Mouse (Mus musculus) MEL (cell line): ENCODE measurements around the gene Bin2. TPM values are rescaled to one million over a fixed set of nuclear protein-coding genes. Genes with fewer than 3 reads are reported as not detected.

ENCODE experiments used
- DNase-seq: peaks from one replicate; pipeline ENCODE4 v3.0.0; 2011; ENCODE audit warnings: low read depth, low spot score
- H3K27ac ChIP-seq: 2 replicates; pipeline ENCODE4 v1.5.1; 2012; ENCODE audit warnings: low read depth, mild to moderate bottlenecking, control low read depth, low read length, moderate library complexity; ENCODE audit not compliant: control insufficient read depth
- H3K27me3 ChIP-seq, 2 experiments: fragments of 150-350 bp in 1 of 2; sonication (generic) in 1 of 2; 2 replicates each; pipeline ENCODE4 v1.6.1; 2012; ENCODE audit warnings: low read length in 2 of 2, mild to moderate bottlenecking in 2 of 2, improper control_type of control experiment in 1 of 2, moderate library complexity in 1 of 2; ENCODE audit not compliant: insufficient read depth in 2 of 2, control insufficient read depth in 1 of 2
- H3K36me3 ChIP-seq, 2 experiments: 2 replicates each; pipeline ENCODE4 v1.6.1; 2012 to 2014; ENCODE audit warnings: low read length in 2 of 2, improper control_type of control experiment in 1 of 2, inconsistent platforms in 1 of 2, mild to moderate bottlenecking in 1 of 2; ENCODE audit not compliant: insufficient read depth in 2 of 2, control insufficient read depth in 1 of 2
- H3K4me1 ChIP-seq, 2 experiments: fragments of 150-350 bp in 1 of 2; sonication (generic) in 1 of 2; 2 replicates each; pipeline ENCODE4 v1.6.1; 2012; ENCODE audit warnings: low read length in 2 of 2, improper control_type of control experiment in 1 of 2, mild to moderate bottlenecking in 1 of 2; ENCODE audit not compliant: insufficient read depth in 2 of 2, control insufficient read depth in 1 of 2
- H3K4me3 ChIP-seq, 2 experiments: fragments of 150-350 bp in 1 of 2; sonication (generic) in 1 of 2; 2 replicates each; pipeline ENCODE4 v1.5.1; 2012; ENCODE audit warnings: low read depth in 2 of 2, low read length in 2 of 2, mild to moderate bottlenecking in 2 of 2, moderate library complexity in 2 of 2, control low read depth in 1 of 2, improper control_type of control experiment in 1 of 2; ENCODE audit not compliant: control insufficient read depth in 1 of 2, insufficient read depth in 1 of 2
- H3K79me2 ChIP-seq: 2 replicates; pipeline ENCODE4 v1.6.1; 2012; ENCODE audit warnings: mild to moderate bottlenecking, low read length, moderate library complexity; ENCODE audit not compliant: control insufficient read depth, poor library complexity, insufficient read depth
- H3K9ac ChIP-seq: 2 replicates; pipeline ENCODE4 v1.6.1; 2012; ENCODE audit warnings: low read depth, mild to moderate bottlenecking, control low read depth, low read length, moderate library complexity; ENCODE audit not compliant: control insufficient read depth, poor library complexity, severe bottlenecking
- H3K9me3 ChIP-seq: fragments of 150-350 bp; sonication (generic); replicated peaks from 2 replicates; pipeline ENCODE4 v1.6.1; 2012; ENCODE audit warnings: mild to moderate bottlenecking, low read length, improper control_type of control experiment, moderate library complexity; ENCODE audit not compliant: insufficient read depth
- CHD1 ChIP-seq: IDR thresholded peaks from 2 replicates; pipeline ENCODE4 v1.6.1; 2012; ENCODE audit warnings: low read depth, mild to moderate bottlenecking, inconsistent platforms, low read length, improper control_type of control experiment
- CHD2 ChIP-seq: IDR thresholded peaks from 2 replicates; pipeline ENCODE4 v1.6.1; 2011; ENCODE audit warnings: low read length, improper control_type of control experiment
- E2F4 ChIP-seq: IDR thresholded peaks from 2 replicates; pipeline ENCODE4 v1.6.1; 2011; ENCODE audit warnings: low read depth, low read length, improper control_type of control experiment, borderline replicate concordance
- ELF1 ChIP-seq: IDR thresholded peaks from 2 replicates; pipeline ENCODE4 v1.6.1; 2014; ENCODE audit warnings: low read depth, mild to moderate bottlenecking, inconsistent platforms, low read length, improper control_type of control experiment, moderate library complexity
- EP300 ChIP-seq, 2 experiments: IDR thresholded peaks; 2 replicates each; pipeline ENCODE4 v1.6.1; 2011; ENCODE audit warnings: improper control_type of control experiment in 2 of 2, low read length in 2 of 2, low read depth in 1 of 2, mild to moderate bottlenecking in 1 of 2
- GABPA ChIP-seq: IDR thresholded peaks from 2 replicates; pipeline ENCODE4 v1.6.1; 2012; ENCODE audit warnings: low read depth, mild to moderate bottlenecking, inconsistent platforms, low read length, improper control_type of control experiment, moderate library complexity
- HCFC1 ChIP-seq: IDR thresholded peaks from 2 replicates; pipeline ENCODE4 v1.6.1; 2012; ENCODE audit warnings: low read depth, mild to moderate bottlenecking, inconsistent platforms, low read length, improper control_type of control experiment, moderate library complexity
- JUND ChIP-seq: IDR thresholded peaks from 2 replicates; pipeline ENCODE4 v1.6.1; 2011; ENCODE audit warnings: low read depth, mild to moderate bottlenecking, improper control_type of control experiment, low read length
- KAT2A ChIP-seq: conservative IDR thresholded peaks from 2 replicates; pipeline ENCODE4 v1.6.1; 2012; ENCODE audit warnings: low read depth, low read length, improper control_type of control experiment, inconsistent platforms
- MAX ChIP-seq: IDR thresholded peaks from 2 replicates; pipeline ENCODE4 v1.6.1; 2011; ENCODE audit warnings: low read length, improper control_type of control experiment
- MAZ ChIP-seq: IDR thresholded peaks from 2 replicates; pipeline ENCODE4 v1.6.1; 2012; ENCODE audit warnings: low read depth, mild to moderate bottlenecking, inconsistent platforms, low read length, improper control_type of control experiment
- MEF2A ChIP-seq: IDR thresholded peaks from 2 replicates; pipeline ENCODE4 v1.6.1; 2014; ENCODE audit warnings: low read depth, mild to moderate bottlenecking, inconsistent platforms, low read length, improper control_type of control experiment; ENCODE audit not compliant: poor library complexity, insufficient replicate concordance, severe bottlenecking; ENCODE audit errors: extremely low read depth
- MYB ChIP-seq: IDR thresholded peaks from 2 replicates; pipeline ENCODE4 v1.6.1; 2011; ENCODE audit warnings: mild to moderate bottlenecking, low read depth, low read length, improper control_type of control experiment
- MYC ChIP-seq: IDR thresholded peaks from 2 replicates; pipeline ENCODE4 v1.6.1; 2011; ENCODE audit warnings: low read depth, mild to moderate bottlenecking, low read length, improper control_type of control experiment, moderate library complexity
- NELFE ChIP-seq: IDR thresholded peaks from 2 replicates; pipeline ENCODE4 v1.6.1; 2011; ENCODE audit warnings: low read depth, low read length, improper control_type of control experiment
- NRF1 ChIP-seq: IDR thresholded peaks from 2 replicates; pipeline ENCODE4 v1.6.1; 2014; ENCODE audit warnings: low read depth, mild to moderate bottlenecking, inconsistent platforms, low read length, improper control_type of control experiment, moderate library complexity; ENCODE audit not compliant: poor library complexity, insufficient read depth, severe bottlenecking
- POLR2A ChIP-seq, 2 experiments: IDR thresholded peaks; 2 replicates each; pipeline ENCODE4 v1.6.1; 2011 to 2012; ENCODE audit warnings: low read length in 2 of 2, mild to moderate bottlenecking in 2 of 2, control low read depth in 1 of 2, improper control_type of control experiment in 1 of 2, low read depth in 1 of 2, moderate library complexity in 1 of 2; ENCODE audit not compliant: control insufficient read depth in 1 of 2, insufficient read depth in 1 of 2, poor library complexity in 1 of 2
- POLR2AphosphoS5 ChIP-seq: IDR thresholded peaks from 2 replicates; pipeline ENCODE4 v1.6.1; 2012; ENCODE audit warnings: low read depth, borderline replicate concordance, mild to moderate bottlenecking, inconsistent platforms, low read length, moderate library complexity, mixed read lengths
- RAD21 ChIP-seq: IDR thresholded peaks from 2 replicates; pipeline ENCODE4 v1.6.1; 2011; ENCODE audit warnings: mild to moderate bottlenecking, low read depth, low read length, improper control_type of control experiment
- SMC3 ChIP-seq: IDR thresholded peaks from 2 replicates; pipeline ENCODE4 v1.6.1; 2011; ENCODE audit warnings: low read depth, low read length, improper control_type of control experiment
- TAL1 ChIP-seq: IDR thresholded peaks from 2 replicates; pipeline ENCODE4 v1.6.1; 2012; ENCODE audit warnings: mild to moderate bottlenecking, inconsistent platforms, low read length, moderate library complexity, mixed read lengths
- TBP ChIP-seq: IDR thresholded peaks from 2 replicates; pipeline ENCODE4 v1.8.0; 2011; ENCODE audit warnings: low read depth, low read length, improper control_type of control experiment
- TCF12 ChIP-seq: IDR thresholded peaks from 2 replicates; pipeline ENCODE4 v1.6.1; 2014; ENCODE audit warnings: low read depth, mild to moderate bottlenecking, inconsistent platforms, low read length, improper control_type of control experiment, moderate library complexity
- USF2 ChIP-seq, 2 experiments: IDR thresholded peaks; 2 replicates each; pipeline ENCODE4 v1.6.1; 2011 to 2012; ENCODE audit warnings: improper control_type of control experiment in 2 of 2, low read length in 2 of 2, borderline replicate concordance in 1 of 2, inconsistent platforms in 1 of 2, low read depth in 1 of 2, mild to moderate bottlenecking in 1 of 2; ENCODE audit not compliant: insufficient read depth in 1 of 2
- ZC3H11A ChIP-seq: IDR thresholded peaks from 2 replicates; pipeline ENCODE4 v1.6.1; 2012; ENCODE audit warnings: low read depth, mild to moderate bottlenecking, inconsistent platforms, low read length, improper control_type of control experiment
- ZKSCAN1 ChIP-seq: IDR thresholded peaks from 2 replicates; pipeline ENCODE4 v1.6.1; 2012; ENCODE audit warnings: low read depth, mild to moderate bottlenecking, inconsistent platforms, low read length, improper control_type of control experiment, moderate library complexity
- ZMIZ1 ChIP-seq: IDR thresholded peaks from 2 replicates; pipeline ENCODE4 v1.6.1; 2012; ENCODE audit warnings: low read depth, mild to moderate bottlenecking, inconsistent platforms, low read length, improper control_type of control experiment, moderate library complexity
- ZNF384 ChIP-seq: IDR thresholded peaks from 2 replicates; pipeline ENCODE4 v1.6.1; 2012; ENCODE audit warnings: low read depth, mild to moderate bottlenecking, inconsistent platforms, low read length, improper control_type of control experiment
- polyA plus RNA-seq, 2 experiments: library from polyadenylated mRNA; stranded (reverse) in 1 of 2; unstranded in 1 of 2; fragments of >175 nt in 1 of 2; fragments of >200 nt in 1 of 2; gene quantifications; 2 replicates each; pipeline versions ENCODE4 v1.2.1 to v1.2.4; 2012; ENCODE audit warnings: low replicate concordance in 2 of 2, low read depth in 1 of 2; ENCODE audit not compliant: insufficient read length in 2 of 2, insufficient read depth in 1 of 2, missing spikeins in 1 of 2
- total RNA-seq: library from RNA; depleted of rRNA; stranded (reverse); fragments of 300-350 nt; gene quantifications from 2 replicates; pipeline ENCODE4 v1.2.3, GENCODE M21; 2012

Bin2 gene
- total and polyA plus RNA-seq, 3 experiments: 79.9 to 128 (median 106) TPM

- peak; percentile 42 for DNase-seq
- H3K36me3 ChIP-seq: peaks cover 0 to 52% of the 10 kb centered on the region in 2 experiments; a peak in 2 of 4 replicates
- H3K79me2 ChIP-seq: peaks cover 31% of the 10 kb centered on the region
- H3K27me3 ChIP-seq: no peaks in the 10 kb centered on the region
- H3K27ac ChIP-seq: peak overlapping the region; percentile 5; the same call in 1 of the 2 replicates
- TF ChIP-seq E2F4 (no peak), CHD1 (no peak), SMC3 (no peak), MYC (0 out of 2 replicates have a peak, but pooled peaks have one; percentile 18), MAZ (no peak), TBP (no peak)
- H3K9me3 ChIP-seq: no peaks in the 10 kb centered on the region
- no peak overlapping the region for H3K9ac ChIP-seq
- no peak overlapping the region for H3K4me3 ChIP-seq
- H3K4me1 ChIP-seq: peaks cover 37 to 59% of the 10 kb centered on the region in 2 experiments
Measured at GRCm38 (mm10) chr15:100670004-100670403, 651 bp upstream of the Bin2 start.

- peaks cover 26 to 48% of the 10 kb centered on the region in 2 experiments for H3K4me1 ChIP-seq
- no peak; the same call in 1 of the 2 replicates for TF ChIP-seq MYC
- TF ChIP-seq MAX: no peak
- peak in 1 of 2 experiments; percentile 30; a peak in 1 of 4 replicates for TF ChIP-seq EP300 (IDR thresholded peaks at IDR 0.05; ENCODE audit: low read depth in 1 of 2, low read length in 2 of 2)
- TF ChIP-seq USF2 (IDR thresholded peaks at IDR 0.05; ENCODE audit: borderline replicate concordance in 1 of 2, insufficient read depth in 1 of 2, low read depth in 1 of 2, low read length in 2 of 2): no peak
- peak; percentile 27; the same call in 1 of the 2 replicates for TF ChIP-seq TCF12
- no peak for TF ChIP-seq ZC3H11A
- no peak for TF ChIP-seq POLR2A (IDR thresholded peaks at IDR 0.05; ENCODE audit: control insufficient read depth in 1 of 2, insufficient read depth in 1 of 2, low read depth in 1 of 2, low read length in 2 of 2, poor library complexity in 1 of 2)
- no peak for TF ChIP-seq JUND
- no peak for TF ChIP-seq KAT2A
- no peak for TF ChIP-seq POLR2AphosphoS5
- no peak for TF ChIP-seq GABPA
- no peak for TF ChIP-seq E2F4
- no peak for TF ChIP-seq MAZ
- TF ChIP-seq SMC3: no peak
- TF ChIP-seq ZNF384: 0 out of 2 replicates have a peak, but pooled peaks have one; percentile 11
- TF ChIP-seq ELF1: no peak
- no peak for TF ChIP-seq NELFE
- TF ChIP-seq ZKSCAN1: no peak
- 0 out of 2 replicates have a peak, but pooled peaks have one; percentile 8 for TF ChIP-seq TBP
- TF ChIP-seq CHD2: no peak
- no peak for TF ChIP-seq HCFC1
- TF ChIP-seq MEF2A: no peak
- no peak for TF ChIP-seq CHD1
- TF ChIP-seq TAL1: no peak; the same call in 1 of the 2 replicates
- TF ChIP-seq NRF1: no peak
- no peak for TF ChIP-seq MYB
- no peak for TF ChIP-seq ZMIZ1
- no peak for TF ChIP-seq RAD21
Measured at GRCm38 (mm10) chr15:100667871-100668545, 1.3 kb downstream of the Bin2 start.

More at GRCm38 (mm10) chr15:100667871-100668545, 1.3 kb downstream of the Bin2 start:
- H3K36me3 ChIP-seq: peaks cover 0 to 39% of the 10 kb centered on the region in 2 experiments; a peak in 2 of 4 replicates
- DNase-seq: peak; percentile 66
- peak overlapping the region; percentile 79 for H3K27ac ChIP-seq
- H3K4me3 ChIP-seq: peak overlapping the region; percentile 70 to 90
- H3K9me3 ChIP-seq: no peaks in the 10 kb centered on the region
- H3K79me2 ChIP-seq: peaks cover 38% of the 10 kb centered on the region
- H3K27me3 ChIP-seq: no peaks in the 10 kb centered on the region
- H3K9ac ChIP-seq: peak overlapping the region; percentile 75
